Mouse (Mus musculus) liver, adult 2 months (tissue): Measurements from ENCODE around the gene U2af1l4. TPM values are rescaled to one million over a fixed set of nuclear protein-coding genes. Genes with fewer than 3 reads are reported as not detected.

ENCODE experiments used
- DNase-seq: peaks from one replicate; pipeline ENCODE4 v3.0.0-alpha.2; 2011; ENCODE audit warnings: low read depth, low spot score; ENCODE audit errors: extremely low read depth
- H3K27ac ChIP-seq: fragments of 200-500 bp; replicated peaks from 2 replicates; pipeline ENCODE4 v1.5.1; 2012; ENCODE audit warnings: low read depth, mild to moderate bottlenecking, control low read depth, inconsistent platforms, low read length; ENCODE audit not compliant: insufficient read depth
- H3K27me3 ChIP-seq: fragments of 200-500 bp; 2 replicates; pipeline ENCODE4 v1.6.1; 2012; ENCODE audit warnings: mild to moderate bottlenecking, moderate library complexity, low read length, inconsistent platforms; ENCODE audit not compliant: control insufficient read depth, insufficient read depth
- H3K36me3 ChIP-seq: fragments of 200-500 bp; 2 replicates; pipeline ENCODE4 v1.6.1; 2012; ENCODE audit warnings: low read length, inconsistent platforms; ENCODE audit not compliant: control insufficient read depth, insufficient read depth
- H3K4me1 ChIP-seq: fragments of 200-500 bp; 2 replicates; pipeline ENCODE4 v1.6.1; 2011; ENCODE audit warnings: low read length; ENCODE audit not compliant: control insufficient read depth, insufficient read depth
- H3K4me3 ChIP-seq: fragments of 200-500 bp; 2 replicates; pipeline ENCODE4 v1.5.1; 2011; ENCODE audit warnings: low read depth, mild to moderate bottlenecking, control low read depth, low read length, moderate library complexity; ENCODE audit not compliant: insufficient read depth
- H3K79me2 ChIP-seq: fragments of 200-500 bp; 2 replicates; pipeline ENCODE4 v1.6.1; 2012; ENCODE audit warnings: inconsistent platforms, mild to moderate bottlenecking, low read length, moderate library complexity; ENCODE audit not compliant: control insufficient read depth, insufficient read depth
- H3K9ac ChIP-seq: fragments of 200-500 bp; 2 replicates; pipeline ENCODE4 v1.6.1; 2012; ENCODE audit warnings: low read depth, mild to moderate bottlenecking, control low read depth, inconsistent platforms, low read length
- CTCF ChIP-seq: fragments of 200-500 bp; IDR thresholded peaks from 2 replicates; pipeline ENCODE4 v1.5.1; 2011; ENCODE audit warnings: low read depth, low read length, control low read depth
- POLR2A ChIP-seq: fragments of 200-500 bp; IDR thresholded peaks from 2 replicates; pipeline ENCODE4 v1.6.1; 2011; ENCODE audit warnings: low read length, control low read depth; ENCODE audit not compliant: insufficient read depth; ENCODE audit errors: extremely low read depth
- whole genome bisulfite sequencing: fragments of 180-500 bp; shearing (Covaris S2); methylation state at CpG from one replicate; pipeline ENCODE4 v1.1.7; 2018; 5-methylcytosine and 5-hydroxymethylcytosine counted together
- polyA plus RNA-seq: library from polyadenylated mRNA; depleted of rRNA; stranded (reverse); fragments of >200 nt; gene quantifications from 2 replicates; pipeline ENCODE4 v1.2.3, GENCODE M21; 2012
- total RNA-seq: library from RNA; depleted of rRNA; stranded (reverse); fragments of >200 nt; gene quantifications from 2 replicates; pipeline ENCODE4 v1.2.3, GENCODE M21; 2014

U2af1l4 gene
- total and polyA plus RNA-seq, 2 experiments, result 16.2 to 34.6 TPM

DNA sequence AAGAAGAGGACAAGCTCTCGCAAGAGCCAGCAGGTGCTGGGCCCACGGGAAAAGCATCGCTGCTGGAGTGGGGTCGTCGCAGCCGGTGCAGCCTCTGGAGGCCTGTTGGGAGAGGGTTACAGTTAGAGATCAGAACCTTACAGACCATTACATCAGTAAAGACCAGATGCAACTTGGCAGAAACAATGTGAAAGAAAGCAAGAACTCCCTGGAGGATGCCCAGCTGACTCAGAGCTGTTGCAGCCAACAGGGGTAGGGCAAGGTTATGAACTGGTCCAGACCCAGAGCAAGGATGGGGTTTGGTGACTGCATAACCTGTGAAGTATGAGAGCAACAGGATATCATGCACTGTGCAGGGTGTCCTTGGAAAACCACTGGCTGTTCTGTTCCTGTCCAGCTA, 38.6 kb upstream of the U2af1l4 start:
- no peak overlapping the region for H3K9ac ChIP-seq
- no peaks in the 10 kb centered on the region for H3K79me2 ChIP-seq
- TF ChIP-seq POLR2A, result no peak
- no peak for TF ChIP-seq CTCF
- H3K4me3 ChIP-seq, result no peak overlapping the region
- 91% methylated on average over 6 of the region's 6 CpGs for WGBS
- H3K27me3 ChIP-seq, result no peaks in the 10 kb centered on the region
- DNase-seq, result no peak
- no peaks in the 10 kb centered on the region for H3K4me1 ChIP-seq
- H3K27ac ChIP-seq, result no peak overlapping the region
- H3K36me3 ChIP-seq, result no peaks in the 10 kb centered on the region

DNA sequence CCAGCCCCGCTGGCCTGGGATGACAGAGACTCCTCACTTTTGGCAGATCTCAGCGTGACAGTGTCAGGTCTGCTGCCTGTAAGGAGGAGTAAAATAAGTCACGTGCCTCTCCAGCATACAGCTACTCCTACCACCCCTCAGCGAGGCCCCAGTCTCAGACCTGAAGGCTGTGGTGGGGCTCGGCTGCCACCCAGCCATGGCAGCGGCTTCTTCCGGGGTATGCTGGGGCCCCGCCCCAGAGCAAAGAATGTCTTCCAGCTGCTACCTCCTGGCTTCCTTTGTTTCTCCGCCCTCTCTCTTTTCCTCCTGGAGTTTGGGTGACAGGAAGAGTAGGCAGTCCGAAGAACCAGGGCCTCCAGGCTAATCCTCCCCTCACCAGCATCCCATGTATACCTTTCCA, 37.1 kb upstream of the U2af1l4 start:
- no peaks in the 10 kb centered on the region for H3K79me2 ChIP-seq
- no peaks in the 10 kb centered on the region for H3K36me3 ChIP-seq
- H3K4me3 ChIP-seq, result no peak overlapping the region
- no peak overlapping the region for H3K27ac ChIP-seq
- H3K4me1 ChIP-seq, result no peaks in the 10 kb centered on the region
- DNase-seq, result no peak
- no peak overlapping the region for H3K9ac ChIP-seq
- WGBS, result 62% methylated on average over 10 of the region's 10 CpGs
- H3K27me3 ChIP-seq, result no peaks in the 10 kb centered on the region
- TF ChIP-seq CTCF, result no peak
- TF ChIP-seq POLR2A, result no peak

DNA sequence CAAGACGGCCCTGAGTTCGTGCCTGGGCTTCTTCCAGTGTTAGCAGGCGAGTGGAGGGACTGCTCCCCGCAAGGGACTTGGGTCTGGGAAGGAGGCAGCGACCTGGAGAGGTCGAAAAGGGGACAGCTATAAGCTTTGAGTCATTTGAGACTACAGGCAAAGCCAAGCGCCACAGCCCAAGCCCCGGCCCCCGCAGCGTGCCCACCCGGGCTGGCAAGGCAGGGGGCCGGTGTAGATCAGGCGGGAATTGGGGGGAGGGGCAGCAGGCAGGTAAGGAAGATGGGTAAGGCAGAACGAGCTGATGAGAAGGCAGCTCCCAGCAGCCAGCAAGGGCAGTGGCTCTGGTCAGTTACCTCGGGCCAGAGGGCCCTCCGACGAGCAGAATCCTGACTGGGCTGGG, 36.7 kb upstream of the U2af1l4 start:
- Histone ChIP-seq H3K4me3 (no peak overlapping the region), H3K9ac (no peak overlapping the region), H3K79me2 (no peaks in the 10 kb centered on the region), H3K27me3 (no peaks in the 10 kb centered on the region), H3K27ac (no peak overlapping the region), H3K36me3 (no peaks in the 10 kb centered on the region), H3K4me1 (no peaks in the 10 kb centered on the region)
- no peak for DNase-seq
- WGBS, result 46% methylated on average over 17 of the region's 17 CpGs
- no peak for TF ChIP-seq POLR2A
- no peak for TF ChIP-seq CTCF

DNA sequence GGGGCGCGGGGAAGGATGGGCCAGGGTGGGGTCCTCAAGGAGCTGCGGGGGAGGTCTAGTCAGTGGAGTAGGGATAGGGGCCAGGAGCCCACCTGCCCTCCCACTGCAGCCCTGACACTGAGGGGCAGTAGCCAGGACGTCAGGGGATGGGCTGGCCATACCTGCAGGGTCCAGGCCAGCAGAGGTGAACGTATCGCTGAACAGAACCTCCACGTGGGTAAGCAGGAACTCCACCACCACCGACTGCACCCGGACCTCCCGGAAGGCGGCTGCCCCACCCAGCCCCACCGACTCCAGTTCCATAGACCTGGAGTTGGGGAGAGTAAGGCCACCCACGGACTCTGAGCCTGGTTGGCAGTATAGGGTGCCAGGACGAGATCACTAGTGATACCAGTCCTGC, 36.1 kb upstream of the U2af1l4 start:
- no peak overlapping the region for H3K27ac ChIP-seq
- no peak for DNase-seq
- 87% methylated on average over 14 of the region's 14 CpGs for WGBS
- H3K36me3 ChIP-seq, result no peaks in the 10 kb centered on the region
- no peaks in the 10 kb centered on the region for H3K27me3 ChIP-seq
- no peak for TF ChIP-seq CTCF
- TF ChIP-seq POLR2A, result no peak
- H3K4me3 ChIP-seq, result no peak overlapping the region
- no peaks in the 10 kb centered on the region for H3K4me1 ChIP-seq
- no peaks in the 10 kb centered on the region for H3K79me2 ChIP-seq
- H3K9ac ChIP-seq, result no peak overlapping the region

DNA sequence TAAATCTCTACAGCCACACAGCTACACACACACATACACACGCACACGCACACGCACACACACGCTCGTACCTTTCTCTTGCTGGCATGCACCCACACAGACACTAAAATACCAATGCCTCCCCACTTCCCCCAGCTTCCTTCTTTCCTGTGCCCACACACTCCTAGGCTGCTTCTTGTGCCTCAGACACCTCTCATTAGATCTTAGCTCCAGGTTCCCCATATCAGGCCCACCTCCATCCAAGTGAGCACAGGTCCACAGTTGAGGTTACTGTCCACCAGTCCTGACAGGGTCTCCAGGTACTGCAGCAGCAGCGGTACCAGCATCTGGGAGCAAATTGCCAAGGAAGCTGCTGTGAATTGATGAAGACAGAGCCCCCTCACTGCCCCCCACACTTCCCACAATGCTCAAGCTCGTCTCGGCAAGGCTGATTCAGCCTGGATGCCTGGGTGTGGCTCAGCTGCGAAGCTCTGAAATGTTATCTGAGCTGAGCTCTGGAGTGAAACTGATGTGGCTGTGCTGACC, 31.7 kb upstream of the U2af1l4 start:
- H3K27me3 ChIP-seq, result no peaks in the 10 kb centered on the region
- DNase-seq, result no peak
- H3K27ac ChIP-seq, result no peak overlapping the region
- no peak overlapping the region for H3K4me3 ChIP-seq
- no peaks in the 10 kb centered on the region for H3K79me2 ChIP-seq
- TF ChIP-seq POLR2A, result no peak
- TF ChIP-seq CTCF, result no peak
- no peak overlapping the region for H3K9ac ChIP-seq
- no peaks in the 10 kb centered on the region for H3K36me3 ChIP-seq
- 85% methylated on average over 9 of the region's 9 CpGs for WGBS
- no peaks in the 10 kb centered on the region for H3K4me1 ChIP-seq

DNA sequence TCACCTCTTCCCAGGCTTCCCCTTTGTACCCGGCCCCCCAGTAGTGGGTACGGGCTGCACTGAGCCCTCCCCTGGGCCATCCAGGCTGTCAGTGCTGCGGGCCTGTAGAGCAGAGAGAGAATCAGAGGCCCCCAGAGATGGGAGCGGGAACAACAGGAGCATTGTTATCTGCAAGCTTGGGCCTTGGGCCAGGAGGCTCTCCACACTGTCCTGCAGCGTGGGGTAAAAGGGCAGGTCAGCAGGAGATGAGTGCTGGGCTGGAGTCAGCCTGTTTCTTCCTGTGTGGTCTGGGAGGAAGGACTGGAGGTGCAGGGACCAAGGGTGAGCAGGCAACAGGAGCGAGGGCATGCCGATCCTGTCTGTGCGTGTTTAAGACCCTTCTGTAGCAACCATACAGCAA, 30.2 kb upstream of the U2af1l4 start:
- Histone ChIP-seq H3K36me3 (no peaks in the 10 kb centered on the region), H3K79me2 (no peaks in the 10 kb centered on the region), H3K27ac (no peak overlapping the region), H3K4me3 (no peak overlapping the region), H3K27me3 (no peaks in the 10 kb centered on the region), H3K4me1 (no peaks in the 10 kb centered on the region), H3K9ac (no peak overlapping the region)
- no peak for DNase-seq
- WGBS, result 61% methylated on average over 8 of the region's 8 CpGs
- TF ChIP-seq POLR2A (no peak), CTCF (no peak)
